Mouse (Mus musculus) liver, embryonic 14.5 days (tissue): ENCODE measurements around the gene Ehmt1. TPM values are rescaled to one million over a fixed set of nuclear protein-coding genes. Genes with fewer than 3 reads are reported as not detected.

Experiments used
- ATAC-seq: fragments of 200-750 bp; cut with Nextera tagmentation; 2 replicates; pipeline ENCODE4 v1.8.0; 2017; ENCODE audit warnings: moderate number of reproducible peaks, mild to moderate bottlenecking, moderate library complexity; ENCODE audit not compliant: insufficient read depth
- DNase-seq, 3 experiments: peaks; one replicate each; pipeline ENCODE4 v3.0.0-alpha.2; 2012 to 2013; ENCODE audit warnings: low read depth in 3 of 3, low spot score in 3 of 3
- H3K27ac ChIP-seq: fragments of 300-500 bp; sonication (generic); 2 replicates; pipeline ENCODE4 v1.5.1; 2014; ENCODE audit warnings: moderate library complexity, mild to moderate bottlenecking, control low read depth, inconsistent platforms
- H3K27me3 ChIP-seq: fragments of 300-500 bp; sonication (generic); 2 replicates; pipeline ENCODE4 v1.6.1; 2014; ENCODE audit warnings: mild to moderate bottlenecking, low read length, moderate library complexity; ENCODE audit not compliant: control insufficient read depth, insufficient read depth
- H3K36me3 ChIP-seq: fragments of 300-500 bp; sonication (generic); replicated peaks from 2 replicates; pipeline ENCODE4 v1.6.1; 2014; ENCODE audit warnings: low read depth; ENCODE audit not compliant: control insufficient read depth, insufficient read depth
- H3K4me1 ChIP-seq, 2 experiments: fragments of 200-500 bp in 1 of 2; fragments of 300-500 bp in 1 of 2; sonication (generic) in 1 of 2; replicated peaks; 2 replicates each; pipeline ENCODE4 v1.6.1; 2012 to 2014; ENCODE audit warnings: antibody characterized with exemption in 1 of 2, inconsistent platforms in 1 of 2, low read length in 1 of 2; ENCODE audit not compliant: control insufficient read depth in 2 of 2, insufficient read depth in 2 of 2
- H3K4me2 ChIP-seq: fragments of 300-500 bp; sonication (generic); 2 replicates; pipeline ENCODE4 v1.6.1; 2014; ENCODE audit warnings: low read depth, mild to moderate bottlenecking, control low read depth, moderate library complexity
- H3K4me3 ChIP-seq, 2 experiments: fragments of 200-500 bp in 1 of 2; fragments of 300-500 bp in 1 of 2; sonication (generic) in 1 of 2; 2 replicates each; pipeline ENCODE4 v1.5.1; 2012 to 2014; ENCODE audit warnings: low read depth in 2 of 2, low read length in 2 of 2, mild to moderate bottlenecking in 2 of 2, control low read depth in 1 of 2, inconsistent platforms in 1 of 2, moderate library complexity in 1 of 2; ENCODE audit not compliant: insufficient read depth in 1 of 2
- H3K9ac ChIP-seq: fragments of 300-500 bp; sonication (generic); replicated peaks from 2 replicates; pipeline ENCODE4 v1.6.1; 2014; ENCODE audit warnings: mild to moderate bottlenecking, control low read depth, moderate library complexity
- H3K9me3 ChIP-seq: fragments of 300-500 bp; sonication (generic); 2 replicates; pipeline ENCODE4 v1.6.1; 2016; ENCODE audit warnings: low read length, mixed read lengths; ENCODE audit not compliant: control insufficient read depth
- CTCF ChIP-seq: IDR thresholded peaks from 2 replicates; pipeline ENCODE4 v1.5.1; 2016; ENCODE audit warnings: antibody characterized with exemption, low read depth, control low read depth
- EP300 ChIP-seq: IDR thresholded peaks from 2 replicates; pipeline ENCODE4 v1.6.1; 2016; ENCODE audit warnings: antibody characterized with exemption, low read depth
- WGBS: fragments of 180-500 bp; shearing (Covaris S2); extraction: QIAGEN DNeasy Blood & Tissue Kit; methylation state at CpG from one replicate; pipeline ENCODE4 v1.1.7; 2014; ENCODE audit not compliant: insufficient replicate concordance; 5-methylcytosine and 5-hydroxymethylcytosine counted together
- polyA plus RNA-seq, 2 experiments: library from polyadenylated mRNA; depleted of rRNA in 1 of 2; stranded (reverse) in 1 of 2; unstranded in 1 of 2; fragments of >200 nt; fragmentation: Nextera tagmentation in 1 of 2; extraction: Ambion mirVana in 1 of 2; gene quantifications; 2 replicates each; pipeline versions ENCODE4 v1.2.1 to v1.2.3; 2012 to 2014

Ehmt1 gene
- polyA plus RNA-seq, 2 experiments = 10.6 to 15.1 TPM

DNA sequence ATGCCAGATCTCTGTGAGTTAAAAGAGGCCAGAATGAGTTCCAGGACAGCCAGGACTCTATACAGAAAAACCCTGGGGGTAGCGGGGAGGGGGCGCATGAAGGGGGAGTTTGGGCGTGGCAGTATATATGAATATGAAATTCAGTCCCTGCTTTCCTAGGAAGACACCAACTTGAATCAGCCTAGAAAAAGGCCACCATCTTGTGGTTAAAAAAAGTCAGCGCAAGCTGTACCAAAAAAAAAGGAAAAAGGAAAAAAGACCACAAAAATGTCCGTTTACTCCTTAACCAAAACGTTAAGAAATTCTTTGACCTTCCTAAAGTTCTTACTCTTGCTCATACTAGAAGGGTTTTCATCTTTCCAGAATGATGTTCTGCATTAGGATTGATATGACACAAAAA lies 16.4 kb downstream of the Ehmt1 start:
- DNase-seq = no peak
- Histone ChIP-seq H3K27ac (no peak overlapping the region), H3K4me1 (peaks cover 0 to 4% of the 10 kb centered on the region in 2 experiments; a peak in 1 of 4 replicates), H3K27me3 (no peaks in the 10 kb centered on the region), H3K36me3 (no peaks in the 10 kb centered on the region), H3K4me3 (no peak overlapping the region), H3K9me3 (no peaks in the 10 kb centered on the region), H3K9ac (no peak overlapping the region), H3K4me2 (no peak overlapping the region)
- 67% methylated on average over 6 of the region's 6 CpGs for WGBS
- TF ChIP-seq CTCF (no peak), EP300 (no peak)
- no peak for ATAC-seq

GRCm38 (mm10) chr2:24901055-24901454 lies 18.4 kb downstream of the Ehmt1 start:
- H3K27ac ChIP-seq = no peak overlapping the region
- DNase-seq (no peak), ATAC-seq (no peak)
- H3K9ac ChIP-seq = no peak overlapping the region
- H3K4me2 ChIP-seq = no peak overlapping the region
- H3K4me1 ChIP-seq = peaks cover 0 to 1% of the 10 kb centered on the region in 2 experiments; a peak in 1 of 4 replicates
- H3K4me3 ChIP-seq = no peak overlapping the region
- TF ChIP-seq CTCF (no peak), EP300 (no peak)
- H3K9me3 ChIP-seq = no peaks in the 10 kb centered on the region
- 74% methylated on average over 5 of the region's 5 CpGs for WGBS
- H3K27me3 ChIP-seq = no peaks in the 10 kb centered on the region
- H3K36me3 ChIP-seq = no peaks in the 10 kb centered on the region

DNA sequence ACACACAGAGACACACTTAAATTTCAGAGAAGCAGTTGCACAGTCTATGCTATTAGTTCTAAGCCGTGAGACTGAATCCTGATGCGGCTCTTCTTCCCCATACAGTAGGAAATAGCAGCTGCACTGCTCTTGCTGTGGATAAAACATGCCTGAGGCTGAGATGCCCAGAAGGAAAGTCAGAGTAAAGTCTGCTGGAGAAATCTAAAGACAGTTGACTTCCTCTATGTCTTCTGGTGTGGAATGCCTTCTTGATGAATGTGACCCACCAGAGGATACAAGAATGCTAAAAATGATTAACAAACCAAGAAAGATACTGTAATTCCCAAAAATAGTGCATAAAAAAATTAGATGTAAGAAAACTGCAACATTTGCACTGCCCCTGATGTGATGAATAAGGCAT lies 20.1 kb downstream of the Ehmt1 start:
- ATAC-seq (no peak), DNase-seq (no peak)
- H3K4me3 ChIP-seq = no peak overlapping the region
- no peaks in the 10 kb centered on the region for H3K36me3 ChIP-seq
- H3K4me1 ChIP-seq = no peaks in the 10 kb centered on the region; a peak in 1 of 4 replicates
- no peak overlapping the region for H3K27ac ChIP-seq
- TF ChIP-seq EP300 (no peak), CTCF (no peak)
- no peak overlapping the region for H3K9ac ChIP-seq
- H3K27me3 ChIP-seq = no peaks in the 10 kb centered on the region
- WGBS = 86% methylated on average over 2 of the region's 2 CpGs
- no peaks in the 10 kb centered on the region for H3K9me3 ChIP-seq
- no peak overlapping the region for H3K4me2 ChIP-seq

GRCm38 (mm10) chr2:24896761-24897160 lies 22.7 kb downstream of the Ehmt1 start:
- Histone ChIP-seq H3K4me3 (no peak overlapping the region), H3K27ac (no peak overlapping the region), H3K36me3 (no peaks in the 10 kb centered on the region), H3K9ac (no peak overlapping the region), H3K4me1 (peaks cover 2 to 5% of the 10 kb centered on the region in 2 experiments; a peak in 3 of 4 replicates), H3K9me3 (no peaks in the 10 kb centered on the region), H3K27me3 (no peaks in the 10 kb centered on the region), H3K4me2 (no peak overlapping the region)
- WGBS = 58% methylated on average over 4 of the region's 4 CpGs
- ATAC-seq = no peak
- TF ChIP-seq CTCF (no peak), EP300 (no peak)
- DNase-seq = no peak

GRCm38 (mm10) chr2:24894211-24894610 lies 25.2 kb downstream of the Ehmt1 start:
- H3K4me2 ChIP-seq = no peak overlapping the region
- H3K27me3 ChIP-seq = no peaks in the 10 kb centered on the region
- no peak overlapping the region for H3K9ac ChIP-seq
- TF ChIP-seq CTCF (no peak), EP300 (no peak)
- DNase-seq (no peak), ATAC-seq (no peak)
- H3K4me3 ChIP-seq = no peak overlapping the region
- no peak overlapping the region for H3K27ac ChIP-seq
- no peaks in the 10 kb centered on the region for H3K9me3 ChIP-seq
- H3K36me3 ChIP-seq = no peaks in the 10 kb centered on the region
- H3K4me1 ChIP-seq = peaks cover 6 to 14% of the 10 kb centered on the region in 2 experiments; a peak in 3 of 4 replicates
- WGBS = 44% methylated on average over 1 of the region's 1 CpGs

DNA sequence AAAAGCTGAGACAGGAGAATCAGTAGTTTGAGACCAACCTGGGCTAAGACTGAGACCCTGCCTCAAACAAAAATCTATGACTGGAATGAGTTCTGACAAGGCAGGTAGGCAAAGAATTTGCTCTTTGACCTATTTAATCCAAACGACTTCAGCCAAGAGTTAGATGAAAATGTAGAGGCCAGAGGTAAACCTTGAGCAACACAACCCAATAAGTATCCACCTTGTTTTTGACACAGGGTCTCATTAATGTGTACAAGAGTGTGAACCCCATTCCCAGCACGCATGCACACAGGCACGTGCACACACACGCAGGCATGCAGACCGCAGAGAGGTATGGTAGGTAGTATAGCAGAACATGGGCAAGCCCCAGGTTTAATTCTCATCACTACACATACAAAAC lies 27.1 kb downstream of the Ehmt1 start:
- TF ChIP-seq EP300 = no peak
- TF ChIP-seq CTCF = no peak
- H3K36me3 ChIP-seq = no peaks in the 10 kb centered on the region
- no peak overlapping the region for H3K4me2 ChIP-seq
- no peak for ATAC-seq
- H3K9ac ChIP-seq = no peak overlapping the region
- 81% methylated on average over 5 of the region's 5 CpGs for WGBS
- peaks cover 6 to 14% of the 10 kb centered on the region in 2 experiments; a peak in 3 of 4 replicates for H3K4me1 ChIP-seq
- H3K27ac ChIP-seq = no peak overlapping the region
- H3K27me3 ChIP-seq = no peaks in the 10 kb centered on the region
- no peaks in the 10 kb centered on the region for H3K9me3 ChIP-seq
- no peak for DNase-seq
- H3K4me3 ChIP-seq = no peak overlapping the region
